Mouse (Mus musculus) small intestine, adult 2 months (tissue): ENCODE results near the gene Tasp1.

Source experiments
- CTCF ChIP-seq: fragments of 200-500 bp; IDR thresholded peaks from 2 replicates; pipeline ENCODE4 v1.5.1; 2012; ENCODE audit warnings: low read depth, mild to moderate bottlenecking, control low read depth, inconsistent platforms, low read length, moderate library complexity, mixed read lengths; ENCODE audit not compliant: insufficient replicate concordance, insufficient read length; ENCODE audit errors: extremely low read depth
- POLR2A ChIP-seq: fragments of 200-500 bp; IDR thresholded peaks from 2 replicates; pipeline ENCODE4 v1.6.1; 2012; ENCODE audit warnings: low read depth, mild to moderate bottlenecking, control low read depth, inconsistent platforms, low read length, moderate library complexity

DNA sequence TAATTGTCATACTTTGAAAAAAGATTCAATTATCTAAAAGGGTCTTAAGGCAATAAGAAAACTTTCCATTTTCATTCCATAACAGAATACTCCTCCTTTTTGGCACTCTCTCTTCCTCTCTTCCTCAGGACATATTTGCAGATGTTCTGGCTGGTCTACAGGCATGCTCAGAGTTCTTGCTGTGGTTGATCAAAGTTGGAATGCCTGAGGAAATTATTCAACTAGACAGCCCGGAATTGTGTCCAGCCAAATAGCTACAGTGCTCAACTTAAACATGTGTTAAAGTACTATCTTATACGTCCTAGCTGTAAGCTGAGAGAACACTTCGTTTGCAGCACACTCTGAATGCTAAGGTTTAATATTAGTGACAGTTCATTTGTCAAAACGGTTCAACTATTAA is 41.7 kb downstream of the Tasp1 start:
- no peak for TF ChIP-seq CTCF
- TF ChIP-seq POLR2A = no peak
